Mouse (Mus musculus) WW6 (cell line): Measurements from ENCODE around the gene Acsl5.
A peak's percentile ranks its signal among the peaks of the same experiment; 100 is the strongest.

Source experiments
- DNase-seq: peaks from one replicate; pipeline ENCODE4 v3.0.0-alpha.2; 2013; ENCODE audit warnings: low read depth, low spot score

Acsl5 gene

DNA sequence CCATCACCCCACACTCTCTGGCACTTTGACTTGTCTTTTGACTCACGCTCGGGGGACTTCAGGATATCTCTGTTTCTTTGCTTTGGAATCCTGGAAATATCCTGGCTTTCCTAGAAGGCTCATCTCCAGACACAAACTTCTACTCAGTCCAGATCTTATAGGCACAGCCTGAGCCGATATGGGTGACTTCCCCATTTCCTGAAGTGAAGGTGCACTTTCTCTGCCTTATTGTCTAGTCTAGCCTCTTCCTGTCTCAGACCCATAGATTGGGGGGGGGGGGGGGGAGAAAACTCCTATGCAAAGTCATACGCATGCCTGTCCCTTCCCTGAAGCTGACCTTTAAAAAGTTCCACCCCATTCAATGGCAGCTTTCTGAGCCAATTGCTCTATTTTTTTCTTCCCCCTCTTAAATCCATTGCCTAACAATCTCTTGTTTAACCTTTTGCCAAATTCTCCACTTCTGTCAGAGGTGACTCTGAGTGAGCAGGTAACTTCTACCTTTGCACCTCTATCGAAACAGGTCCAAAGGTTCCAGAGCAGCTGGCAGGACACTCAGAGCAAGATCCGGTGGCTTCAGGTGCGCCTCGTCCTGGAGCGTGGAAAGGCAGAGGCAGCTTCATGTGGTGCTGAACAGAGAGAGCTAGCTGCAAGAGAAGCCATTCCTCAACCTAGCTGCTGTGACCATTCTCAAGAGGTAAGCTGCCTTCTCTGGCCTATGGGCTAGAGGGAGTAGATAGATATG lies at the start of gene Acsl5:
Acsl5 (plus strand) TSS at position 556 of the 742 bp plus-strand sequence.
- no peak for DNase-seq

DNA sequence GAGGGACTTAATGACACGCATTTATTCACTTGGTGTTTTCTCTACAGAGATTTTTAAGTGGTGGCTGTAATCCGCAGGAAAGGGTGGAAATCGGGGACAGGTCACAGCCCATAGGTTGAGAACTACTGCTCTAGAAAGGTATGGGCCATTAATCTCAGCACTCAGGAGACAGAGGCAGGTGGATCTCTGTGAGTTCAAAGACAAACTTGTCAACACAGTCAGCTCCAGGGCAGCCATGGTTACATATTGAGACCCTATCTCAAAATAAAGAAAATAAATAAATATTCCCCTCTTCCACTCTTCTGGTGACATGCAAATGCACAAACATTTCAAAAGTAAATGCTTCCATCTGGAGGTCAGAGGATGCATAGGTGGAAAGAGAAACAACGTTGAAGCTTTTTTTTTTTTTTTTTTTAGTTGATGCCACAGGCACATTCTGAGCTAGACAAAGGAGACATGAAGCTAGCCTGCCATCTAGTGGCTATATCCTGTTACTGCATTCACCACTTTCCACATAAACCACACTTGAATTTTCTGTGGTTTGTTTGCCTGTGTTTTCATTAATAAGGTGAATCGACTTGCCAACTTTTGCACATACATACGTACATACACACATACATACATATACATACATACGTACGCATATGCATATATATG lies 45.1 kb upstream of the Acsl5 start:
- DNase-seq, result no peak

DNA sequence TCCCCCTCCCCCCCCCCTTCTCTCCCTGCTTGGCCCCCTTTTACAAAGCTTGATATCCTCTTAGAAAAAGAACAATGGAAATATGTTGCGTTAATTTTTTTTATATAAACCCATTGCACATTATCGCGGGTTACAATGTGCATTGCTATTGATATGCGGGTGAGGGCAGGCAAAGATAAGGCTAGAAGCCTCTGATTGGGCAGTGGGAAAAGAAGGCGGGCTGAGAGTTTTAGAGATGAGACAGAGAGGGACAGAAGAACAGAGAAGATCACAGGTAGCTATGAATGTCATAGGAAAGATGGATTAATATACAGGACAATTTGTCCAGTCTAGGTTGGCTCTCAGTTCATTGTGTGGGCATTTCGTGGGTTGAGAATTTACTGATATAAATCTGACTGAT lies 44.5 kb upstream of the Acsl5 start:
- DNase-seq, result no peak

DNA sequence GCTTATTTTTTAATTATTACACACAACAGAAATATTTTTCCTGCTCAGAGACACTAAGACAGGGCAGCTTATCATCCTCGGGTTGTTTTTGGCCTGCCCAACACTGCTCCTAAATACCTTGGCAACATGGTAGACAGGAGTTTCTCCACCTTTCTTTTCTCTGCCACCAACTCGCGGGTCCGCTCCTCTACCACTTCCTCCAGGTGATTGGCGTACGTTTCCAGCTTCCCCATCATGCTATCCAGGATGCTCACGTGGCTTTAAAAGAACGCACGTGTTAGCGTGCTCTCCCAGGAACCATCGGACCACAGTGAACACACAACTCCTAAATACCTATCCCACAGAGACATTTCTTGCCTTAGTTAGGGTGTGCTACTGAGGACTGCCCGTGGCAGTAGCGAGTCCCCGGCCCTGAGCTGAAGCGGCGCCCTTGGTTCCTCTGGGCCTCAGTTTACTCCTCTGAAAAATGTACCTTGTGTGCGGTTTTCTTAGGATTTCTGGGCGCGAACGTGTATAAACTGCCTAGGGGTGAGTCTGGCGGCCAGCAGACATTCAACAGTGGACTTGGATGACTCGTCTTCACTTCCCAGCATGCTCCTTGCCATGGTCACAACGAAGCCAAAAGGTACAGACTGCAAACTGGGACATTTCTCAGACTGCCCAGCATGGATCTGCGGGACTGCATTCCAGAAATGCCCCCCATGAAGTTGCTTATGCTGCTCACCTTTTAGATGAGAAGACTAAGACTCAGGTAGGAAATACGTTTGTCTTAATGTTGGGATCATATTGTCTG lies 43.8 kb upstream of the Acsl5 start:
- no peak for DNase-seq

DNA sequence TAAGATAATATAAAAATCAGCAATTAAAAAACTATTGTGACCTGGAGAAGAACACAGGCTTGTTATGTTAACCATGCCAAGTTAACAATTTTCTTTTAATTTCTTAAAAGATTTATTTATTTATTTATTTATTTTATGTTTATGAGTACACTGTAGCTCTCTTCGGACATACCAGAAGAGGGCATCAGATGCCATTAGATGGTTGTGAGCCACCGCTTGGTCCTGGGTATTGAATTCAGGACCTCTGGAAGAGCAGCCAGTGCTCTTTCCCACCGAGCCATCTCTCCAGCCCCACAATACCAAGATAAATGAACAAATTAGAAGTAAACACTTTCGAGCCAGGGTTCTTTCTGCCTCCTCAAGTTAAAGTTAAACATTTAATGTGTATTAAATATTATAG lies 43.1 kb upstream of the Acsl5 start:
- no peak for DNase-seq

DNA sequence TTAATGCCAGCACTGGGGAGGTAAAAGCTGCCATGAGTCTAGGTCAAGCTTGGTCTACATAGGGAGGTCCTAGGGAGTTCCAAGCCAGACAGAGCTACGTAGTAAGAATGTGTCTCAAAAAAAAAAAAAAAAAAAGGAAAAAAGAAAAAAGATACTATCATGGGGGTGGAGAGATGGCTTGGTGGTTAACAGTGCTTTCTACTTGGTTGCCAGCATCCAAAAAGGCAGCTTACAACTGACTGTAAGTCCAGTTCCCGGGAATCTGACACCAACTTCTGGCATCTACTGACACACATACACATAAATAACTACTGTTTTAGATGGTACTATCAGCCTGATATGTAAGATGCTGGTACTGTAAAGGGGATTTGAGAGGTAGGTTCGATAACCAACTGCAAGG lies 42.7 kb upstream of the Acsl5 start:
- DNase-seq, result no peak

DNA sequence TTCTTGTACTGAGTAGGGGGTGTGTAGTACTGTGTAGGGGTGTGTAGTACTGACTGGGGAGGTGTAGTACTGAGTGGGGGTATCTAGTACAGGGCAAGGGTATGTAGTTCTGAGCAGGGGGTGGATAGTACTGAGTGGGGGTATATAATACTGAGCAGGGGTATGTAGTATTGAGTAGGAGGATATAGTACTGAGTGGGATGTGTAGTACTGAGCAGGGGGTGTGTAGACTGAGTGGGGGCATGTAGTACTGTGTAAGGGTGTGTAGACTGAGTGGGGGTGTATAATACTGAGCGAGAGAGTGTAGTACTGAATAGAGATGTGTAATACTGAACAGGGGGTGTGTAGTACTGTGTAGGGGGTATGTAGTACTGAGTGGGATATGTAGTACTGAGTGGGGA lies 40.0 kb upstream of the Acsl5 start:
- DNase-seq, result no peak

DNA sequence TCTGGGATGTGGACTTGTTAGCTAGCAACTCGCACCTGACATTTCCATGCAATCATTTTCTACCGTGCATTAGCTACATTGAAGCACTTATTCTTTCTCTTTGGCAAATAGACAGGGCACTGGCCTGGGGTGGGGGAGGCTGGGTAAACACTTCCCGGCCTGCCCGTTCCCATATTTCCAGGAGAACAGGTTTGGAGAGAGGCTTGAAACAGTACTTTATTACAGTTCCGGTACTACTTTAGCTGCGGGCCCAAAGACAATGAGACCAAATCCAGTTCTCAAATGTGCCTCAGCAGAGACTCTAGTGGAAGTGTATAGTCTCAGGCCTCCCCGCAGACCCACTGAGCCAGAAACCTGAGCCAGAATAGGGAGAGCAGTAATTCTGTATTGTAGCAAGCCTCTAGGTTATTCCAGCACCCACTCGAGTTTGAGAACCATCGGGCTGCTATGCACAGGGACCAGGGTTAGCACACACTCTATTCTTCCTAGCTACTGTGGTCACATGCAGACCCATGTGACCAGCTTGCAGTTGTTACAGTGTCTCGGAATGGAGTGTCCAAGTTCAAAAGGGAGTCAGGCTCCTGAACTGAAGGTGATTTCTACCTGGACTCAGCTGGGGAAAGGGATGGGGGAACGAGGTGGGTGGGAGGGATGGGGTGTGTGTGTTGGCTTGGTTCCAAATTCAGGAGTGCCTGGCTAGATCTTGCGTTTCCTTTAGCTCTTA lies 38.0 kb upstream of the Acsl5 start:
- no peak for DNase-seq

DNA sequence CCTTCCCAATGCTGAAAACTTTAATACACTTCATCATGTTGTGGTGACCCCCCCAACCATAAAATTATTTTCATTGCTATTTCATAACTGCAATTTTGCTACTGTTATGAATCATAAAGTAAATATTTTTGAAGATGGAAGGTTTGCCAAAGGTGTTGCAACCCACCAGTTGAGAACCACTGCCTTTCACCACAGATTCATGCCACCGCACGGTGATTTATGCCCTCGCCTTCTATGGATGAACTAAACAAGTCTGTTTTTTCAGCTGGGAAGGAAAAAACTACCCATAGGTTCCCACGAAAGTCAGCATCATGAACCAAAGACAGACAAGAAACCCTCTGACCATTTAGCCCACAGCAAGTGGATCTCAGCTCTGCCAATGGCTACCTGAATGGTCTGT lies 34.9 kb upstream of the Acsl5 start:
- DNase-seq, result no peak

DNA sequence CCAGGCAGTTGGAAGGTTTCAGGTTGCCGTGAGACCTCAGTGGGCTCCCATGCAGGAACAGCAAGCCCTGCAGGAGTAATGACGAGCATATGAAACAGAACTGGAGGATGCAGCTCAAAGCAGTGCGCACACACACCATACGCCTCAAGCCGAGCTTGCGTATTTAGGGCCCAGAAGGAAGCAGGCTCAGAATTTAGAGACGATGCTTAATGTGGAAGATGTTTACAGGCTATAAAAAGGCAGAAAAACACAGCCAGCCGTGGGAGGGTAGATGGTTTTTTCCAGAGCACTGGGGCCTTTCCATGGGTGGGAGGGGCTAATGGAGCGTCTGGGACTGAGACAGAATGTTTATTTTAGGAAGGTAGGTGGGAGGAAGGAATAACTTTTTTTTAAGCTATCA lies 34.4 kb upstream of the Acsl5 start:
- DNase-seq, result no peak

DNA sequence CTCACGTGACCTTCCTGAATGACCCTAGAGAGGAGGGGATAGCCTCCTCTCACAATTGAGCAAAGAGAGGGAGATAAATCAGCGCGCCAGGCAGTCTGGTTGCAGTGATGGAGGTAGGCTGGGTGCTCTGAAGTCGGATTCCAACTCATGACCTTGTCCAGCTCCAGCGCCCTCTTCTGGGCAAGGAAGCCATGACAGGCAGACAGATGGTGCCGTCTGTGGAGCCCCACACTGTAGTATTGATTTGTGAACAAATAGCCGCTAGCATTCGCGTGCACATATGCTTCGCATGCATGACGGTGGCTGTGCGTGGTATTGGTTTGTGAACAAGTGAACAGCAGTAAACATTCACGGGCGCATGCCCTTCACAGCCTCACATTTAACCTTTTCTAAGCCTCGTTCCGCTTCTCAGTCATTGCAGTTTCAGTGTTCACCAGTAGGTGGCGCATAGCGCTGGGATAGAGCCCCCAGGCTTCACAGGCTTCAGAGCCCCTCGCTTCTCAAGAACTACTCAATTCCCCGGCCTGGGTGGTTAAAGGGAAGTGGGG lies 33.5 kb upstream of the Acsl5 start:
- DNase-seq, result peak; percentile 67

DNA sequence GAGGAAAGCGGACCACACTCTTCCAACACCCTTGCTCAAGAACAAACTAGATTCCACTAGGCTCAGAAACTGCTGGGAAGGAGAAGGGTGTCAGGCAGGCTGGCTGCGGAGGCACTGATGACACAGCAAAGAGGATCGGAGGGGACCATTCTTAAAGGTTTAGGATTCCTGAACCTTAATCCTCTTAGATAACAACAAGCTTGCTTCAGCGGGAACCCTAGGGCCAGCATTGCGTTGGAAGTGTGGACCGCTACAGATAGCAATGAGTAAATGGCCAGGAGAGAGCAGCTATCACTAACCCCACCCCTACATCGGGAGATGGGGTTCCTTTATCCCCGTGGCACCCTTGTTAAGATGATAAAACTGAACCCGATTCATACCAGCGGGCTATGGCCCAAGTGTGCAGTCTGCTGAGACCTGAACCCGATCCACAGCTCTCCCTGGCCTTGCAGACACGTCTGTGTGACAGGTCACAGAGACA lies 33.0 kb upstream of the Acsl5 start:
- no peak for DNase-seq

DNA sequence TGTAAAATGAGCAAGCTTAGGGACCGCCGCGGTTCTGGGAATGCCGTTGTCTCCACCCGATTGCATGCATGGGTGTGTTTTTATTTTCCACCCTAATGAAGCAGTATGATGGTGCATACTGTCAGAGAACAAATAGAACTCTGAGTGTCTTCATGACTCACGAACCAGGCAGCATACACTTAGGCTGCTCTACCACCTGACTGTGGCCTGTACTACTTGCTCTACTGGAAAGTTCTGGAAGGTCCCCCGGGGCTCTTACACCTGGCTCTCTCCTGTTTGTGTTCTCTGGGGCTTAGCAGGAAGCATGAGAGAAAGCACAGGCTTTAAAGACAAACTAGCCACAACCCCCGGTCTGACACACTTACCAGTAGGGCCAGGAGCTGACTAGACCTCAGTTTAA lies 32.4 kb upstream of the Acsl5 start:
- no peak for DNase-seq

DNA sequence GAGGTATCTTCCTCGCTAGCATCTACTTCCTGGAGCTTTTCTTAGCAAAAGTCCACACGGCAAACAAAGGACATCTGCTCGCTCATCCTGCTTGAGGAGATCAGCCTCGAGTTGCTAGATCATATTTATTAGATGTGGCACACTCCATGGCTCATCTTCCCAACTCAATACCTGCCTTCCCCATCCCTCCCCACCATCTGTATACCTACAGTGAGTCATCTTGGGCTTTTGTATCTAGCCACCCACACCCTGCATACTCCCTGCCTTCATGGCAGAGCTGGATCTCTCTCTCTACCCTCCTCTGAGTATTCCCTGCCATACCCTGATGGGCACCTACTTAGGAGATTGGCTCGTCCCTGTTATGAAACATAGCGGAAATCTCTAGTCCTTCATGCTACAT lies 30.5 kb upstream of the Acsl5 start:
- DNase-seq, result no peak

DNA sequence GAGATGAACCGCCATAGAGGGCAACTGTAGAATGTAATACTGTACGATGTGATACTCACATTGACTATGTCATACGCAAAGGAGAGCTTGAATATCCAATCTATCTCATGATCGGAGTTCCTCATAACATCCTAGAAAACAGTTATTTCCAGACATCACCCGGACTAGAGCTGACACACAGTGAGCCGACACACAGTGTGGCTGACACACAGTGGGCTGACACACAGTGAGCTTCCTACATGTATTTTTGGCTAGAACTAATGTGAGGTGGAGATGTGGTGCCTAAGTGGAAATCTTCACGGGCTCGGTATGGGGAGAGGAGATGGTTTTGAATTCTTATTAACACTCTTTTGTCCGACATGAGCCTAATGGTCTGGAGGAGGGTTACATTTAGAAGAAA lies 29.5 kb upstream of the Acsl5 start:
- DNase-seq, result no peak

DNA sequence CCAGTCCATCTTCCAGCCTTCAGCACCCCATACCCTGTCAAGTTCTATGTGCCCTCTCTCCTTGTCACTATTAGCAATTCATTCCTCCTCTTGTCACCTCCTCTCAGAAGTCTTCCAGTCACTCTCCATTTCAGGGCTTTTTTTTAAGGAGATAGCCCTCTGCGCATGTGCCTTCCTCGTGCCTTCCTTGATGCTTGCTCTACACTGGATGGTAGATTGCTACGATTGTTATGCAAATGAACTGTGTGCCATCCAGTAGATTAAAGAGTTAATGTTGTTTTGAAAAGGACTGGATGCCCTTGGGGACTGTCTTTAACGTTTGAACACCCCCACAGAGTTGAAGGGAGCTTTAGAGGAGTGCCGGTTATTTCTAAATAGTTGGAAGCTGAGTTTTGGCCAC lies 25.1 kb upstream of the Acsl5 start:
- DNase-seq, result no peak

DNA sequence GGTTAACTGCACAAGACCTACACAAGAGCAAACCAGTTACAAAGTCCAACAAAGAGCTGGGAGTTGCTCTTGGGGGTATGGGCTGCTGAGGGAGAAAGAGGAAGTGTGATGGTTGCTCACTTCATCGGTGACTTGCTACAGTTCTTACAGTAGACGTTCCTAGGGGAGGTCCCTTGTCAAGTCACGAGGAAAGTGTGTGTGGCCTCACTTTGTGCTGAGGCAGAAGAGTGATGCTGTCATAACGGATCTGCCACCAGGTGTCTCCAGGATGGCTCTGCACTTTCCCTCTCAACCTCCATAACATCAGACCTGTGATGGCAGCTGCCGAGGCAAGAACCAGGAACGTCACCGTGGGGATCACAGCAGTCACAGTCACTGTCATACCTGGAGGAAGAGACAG lies 24.6 kb upstream of the Acsl5 start:
- no peak for DNase-seq

DNA sequence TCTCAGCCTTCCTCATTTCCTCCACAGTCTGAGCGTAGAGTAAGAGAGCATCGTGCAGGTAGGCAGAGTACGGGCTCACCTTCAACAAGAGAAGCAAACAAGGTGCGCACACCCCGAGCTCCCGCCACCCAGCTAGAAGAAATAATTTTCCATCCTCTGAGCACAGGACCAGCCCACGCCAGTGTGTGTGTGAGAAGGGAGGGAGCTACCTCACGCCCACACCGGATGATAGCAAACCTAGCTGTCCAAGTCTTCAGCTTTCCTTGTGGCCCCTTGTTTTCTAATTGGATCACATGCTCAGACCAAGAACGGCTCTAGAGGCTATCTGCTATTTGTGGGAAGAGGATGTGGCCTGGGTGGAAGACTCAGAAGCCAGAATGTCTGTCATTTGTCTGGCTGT lies 20.7 kb upstream of the Acsl5 start:
- no peak for DNase-seq

DNA sequence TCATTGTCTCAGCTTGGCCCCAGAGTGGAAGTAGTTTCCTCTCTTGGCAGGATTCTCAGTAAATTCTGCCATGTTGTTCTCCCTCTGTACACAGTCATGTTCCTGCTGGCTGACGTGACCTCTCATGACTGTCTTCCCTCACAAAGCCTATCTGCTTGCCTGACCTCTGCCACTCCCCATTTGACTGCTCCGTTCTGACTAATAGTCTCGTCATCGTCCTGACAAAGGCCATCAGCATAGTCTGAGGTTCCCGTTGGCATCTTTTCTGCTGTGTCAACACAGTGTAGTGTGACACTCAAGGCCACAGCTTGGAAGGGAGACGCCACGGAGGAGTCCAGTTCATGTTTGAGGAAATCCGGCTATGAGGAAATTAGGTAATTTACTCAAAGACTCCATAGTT lies 19.6 kb upstream of the Acsl5 start:
- DNase-seq, result no peak

DNA sequence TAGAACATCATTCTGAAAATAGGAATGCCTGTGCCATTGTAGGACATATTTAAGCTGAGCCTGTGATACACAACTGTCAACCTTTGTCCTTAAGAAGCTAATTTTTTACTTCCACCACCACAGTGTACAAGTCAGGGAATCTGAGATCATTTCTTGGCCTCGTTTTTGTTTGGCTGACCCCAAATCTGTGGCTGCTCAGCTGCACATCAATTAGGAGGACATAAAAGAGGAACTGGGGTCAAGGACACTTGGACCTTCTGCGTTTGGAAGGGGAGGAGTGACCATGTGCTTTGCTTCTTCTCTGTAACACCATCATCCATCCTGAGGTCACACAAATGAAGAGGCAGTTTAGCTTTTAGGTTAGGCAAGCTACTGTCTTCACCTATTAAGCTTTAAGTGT lies 15.7 kb upstream of the Acsl5 start:
- no peak for DNase-seq

DNA sequence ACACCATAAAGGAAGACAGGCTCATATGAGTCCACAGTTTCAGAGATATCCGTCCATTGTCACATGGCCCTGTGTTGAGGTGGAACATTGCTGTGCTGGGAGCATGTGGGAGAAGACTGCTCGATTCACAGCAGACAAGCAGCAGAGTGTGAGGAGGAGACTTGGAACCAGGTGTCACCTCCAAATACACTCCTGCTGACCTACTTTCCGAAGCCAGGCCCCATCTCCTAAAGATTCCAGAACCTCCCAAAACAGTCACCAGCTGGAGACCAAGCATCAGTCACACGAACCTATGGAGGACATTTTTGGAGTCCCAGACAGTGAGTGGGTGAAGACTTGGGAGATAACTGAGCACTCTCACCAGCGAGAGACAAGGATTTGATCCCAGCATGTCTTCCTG lies 15.2 kb upstream of the Acsl5 start:
- DNase-seq, result no peak
